Mouse (Mus musculus): ENCODE data around the gene Erc2.

DNA sequence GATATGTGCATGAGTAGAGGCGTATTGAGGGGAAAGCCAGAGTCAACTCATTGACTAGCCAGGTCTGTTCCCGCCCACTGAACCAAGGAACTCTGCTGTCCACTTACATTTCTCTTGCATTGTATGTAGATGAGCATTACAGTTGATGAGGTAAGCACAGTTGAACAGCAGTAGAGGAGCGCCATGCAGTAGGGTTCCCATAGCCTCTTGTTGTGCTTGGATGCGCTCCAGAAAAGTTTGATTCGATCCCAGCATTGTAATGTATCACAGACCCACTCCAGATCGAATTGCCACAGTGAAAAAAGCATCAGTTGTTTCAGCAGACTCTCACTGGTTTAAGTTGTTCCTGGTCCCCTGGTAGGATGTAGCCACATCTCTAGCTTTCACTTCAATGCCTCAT, 656.7 kb downstream of the Erc2 start:
- TF ChIP-seq CTCF (IDR thresholded peaks at IDR 0.05; ENCODE audit: low read depth) = no peak
- TF ChIP-seq EP300 (IDR thresholded peaks at IDR 0.05; ENCODE audit: low read depth) = no peak

Measured in liver, embryonic 14.5 days (tissue).